Mouse (Mus musculus) midbrain, embryonic 13.5 days (tissue): ENCODE results near the gene Ccdc92b. TPM values are rescaled to one million over a fixed set of nuclear protein-coding genes. Genes with fewer than 3 reads are reported as not detected.

Experiments
- ATAC-seq: fragments of 200-750 bp; cut with Nextera tagmentation; 2 replicates; pipeline ENCODE4 v1.8.0; 2017; ENCODE audit warnings: mild to moderate bottlenecking, moderate TSS enrichment, moderate library complexity
- H3K27ac ChIP-seq: fragments of 300-500 bp; sonication (generic); 2 replicates; pipeline ENCODE4 v1.5.1; 2015; ENCODE audit warnings: inconsistent platforms, mild to moderate bottlenecking, moderate library complexity
- H3K27me3 ChIP-seq: fragments of 300-500 bp; sonication (generic); 2 replicates; pipeline ENCODE4 v1.6.1; 2015; ENCODE audit warnings: mild to moderate bottlenecking, inconsistent platforms
- H3K36me3 ChIP-seq: fragments of 300-500 bp; sonication (generic); 2 replicates; pipeline ENCODE4 v1.6.1; 2015; ENCODE audit warnings: mild to moderate bottlenecking, inconsistent platforms
- H3K4me1 ChIP-seq: fragments of 300-500 bp; sonication (generic); replicated peaks from 2 replicates; pipeline ENCODE4 v1.6.1; 2015; ENCODE audit warnings: inconsistent platforms
- H3K4me2 ChIP-seq: fragments of 300-500 bp; sonication (generic); replicated peaks from 2 replicates; pipeline ENCODE4 v1.6.1; 2015; ENCODE audit warnings: moderate library complexity, mild to moderate bottlenecking, inconsistent platforms
- H3K4me3 ChIP-seq: fragments of 300-500 bp; sonication (generic); replicated peaks from 2 replicates; pipeline ENCODE4 v1.5.1; 2015; ENCODE audit warnings: mild to moderate bottlenecking, inconsistent platforms
- H3K9ac ChIP-seq: fragments of 300-500 bp; sonication (generic); replicated peaks from 2 replicates; pipeline ENCODE4 v1.6.1; 2015; ENCODE audit warnings: mild to moderate bottlenecking, inconsistent platforms
- H3K9me3 ChIP-seq: fragments of 300-500 bp; sonication (generic); 2 replicates; pipeline ENCODE4 v1.6.1; 2016; ENCODE audit warnings: mild to moderate bottlenecking, inconsistent platforms
- WGBS: fragments of 180-500 bp; shearing (Covaris S2); methylation state at CpG from one replicate; pipeline ENCODE4 v1.1.7; 2015; 5-methylcytosine and 5-hydroxymethylcytosine counted together
- polyA plus RNA-seq: library from polyadenylated mRNA; unstranded; fragments of >200 nt; fragmentation: Nextera tagmentation; extraction: Ambion mirVana; gene quantifications from 2 replicates; pipeline ENCODE4 v1.2.1, GENCODE M21; 2015

Ccdc92b gene
- polyA plus RNA-seq, 1 experiment from 2014 or later, result 1.7 TPM

- Histone ChIP-seq H3K27ac (no peak overlapping the region), H3K9me3 (no peaks in the 10 kb centered on the region), H3K4me1 (peaks cover 10% of the 10 kb centered on the region), H3K9ac (peak overlapping the region; percentile 80), H3K27me3 (peaks cover 32% of the 10 kb centered on the region), H3K4me2 (peak overlapping the region; percentile 79), H3K4me3 (peak overlapping the region; percentile 71), H3K36me3 (no peaks in the 10 kb centered on the region)
- ATAC-seq, result no peak
- WGBS, result 2% methylated on average over 16 of the region's 16 CpGs
These were observed 523 bp downstream of the Ccdc92b start for GRCm38 (mm10) chr11:74619956-74620300.

- no peak overlapping the region for H3K9ac ChIP-seq
- H3K36me3 ChIP-seq, result no peaks in the 10 kb centered on the region
- no peak overlapping the region for H3K4me2 ChIP-seq
- peaks cover 10% of the 10 kb centered on the region for H3K4me1 ChIP-seq
- 80% methylated on average over 8 of the region's 8 CpGs for WGBS
- no peaks in the 10 kb centered on the region for H3K9me3 ChIP-seq
- no peak overlapping the region for H3K4me3 ChIP-seq
- no peak overlapping the region for H3K27ac ChIP-seq
- no peak for ATAC-seq
- peaks cover 23% of the 10 kb centered on the region for H3K27me3 ChIP-seq
These were observed 2.7 kb downstream of the Ccdc92b start for GRCm38 (mm10) chr11:74621974-74622669.

- Histone ChIP-seq H3K27ac (no peak overlapping the region), H3K4me1 (peaks cover 10% of the 10 kb centered on the region), H3K9ac (no peak overlapping the region), H3K4me2 (no peak overlapping the region), H3K27me3 (peaks cover 17% of the 10 kb centered on the region), H3K4me3 (no peak overlapping the region), H3K9me3 (no peaks in the 10 kb centered on the region), H3K36me3 (no peaks in the 10 kb centered on the region)
- 82% methylated on average over 6 of the region's 6 CpGs for WGBS
- no peak for ATAC-seq
These were observed 4.3 kb downstream of the Ccdc92b start for GRCm38 (mm10) chr11:74623693-74624092.

- Histone ChIP-seq H3K4me3 (no peak overlapping the region), H3K27me3 (peaks cover 12% of the 10 kb centered on the region), H3K4me1 (peaks cover 7% of the 10 kb centered on the region; the same call in 1 of the 2 replicates), H3K9me3 (no peaks in the 10 kb centered on the region), H3K36me3 (no peaks in the 10 kb centered on the region), H3K4me2 (no peak overlapping the region), H3K9ac (no peak overlapping the region), H3K27ac (no peak overlapping the region)
- ATAC-seq, result no peak
These were observed 5.9 kb downstream of the Ccdc92b start for GRCm38 (mm10) chr11:74625333-74625732.

- ATAC-seq, result no peak
- H3K27me3 ChIP-seq, result no peaks in the 10 kb centered on the region
- H3K9me3 ChIP-seq, result no peaks in the 10 kb centered on the region
- 67% methylated on average over 3 of the region's 3 CpGs for WGBS
- no peak overlapping the region for H3K9ac ChIP-seq
- no peaks in the 10 kb centered on the region for H3K36me3 ChIP-seq
- H3K4me3 ChIP-seq, result no peak overlapping the region
- 0 out of 2 replicates have a peak, but pooled peaks cover 5% of the 10 kb centered on the region for H3K4me1 ChIP-seq
- H3K27ac ChIP-seq, result no peak overlapping the region
- no peak overlapping the region for H3K4me2 ChIP-seq
These were observed 8.1 kb downstream of the Ccdc92b start for GRCm38 (mm10) chr11:74627481-74627880.

- H3K4me2 ChIP-seq, result no peak overlapping the region
- ATAC-seq, result no peak
- H3K9ac ChIP-seq, result no peak overlapping the region
- WGBS, result 68% methylated on average over 7 of the region's 7 CpGs
- H3K4me1 ChIP-seq, result peaks cover 8% of the 10 kb centered on the region
- H3K27ac ChIP-seq, result no peak overlapping the region
- peaks cover 9% of the 10 kb centered on the region for H3K27me3 ChIP-seq
- H3K9me3 ChIP-seq, result no peaks in the 10 kb centered on the region
- no peaks in the 10 kb centered on the region for H3K36me3 ChIP-seq
- no peak overlapping the region for H3K4me3 ChIP-seq
These were observed 12.7 kb downstream of the Ccdc92b start for GRCm38 (mm10) chr11:74631880-74632789.

- peaks cover 12% of the 10 kb centered on the region for H3K27me3 ChIP-seq
- no peak overlapping the region for H3K4me3 ChIP-seq
- no peak for ATAC-seq
- H3K9me3 ChIP-seq, result no peaks in the 10 kb centered on the region
- H3K4me2 ChIP-seq, result no peak overlapping the region
- no peaks in the 10 kb centered on the region for H3K36me3 ChIP-seq
- H3K9ac ChIP-seq, result no peak overlapping the region
- 64% methylated on average over 5 of the region's 5 CpGs for WGBS
- H3K4me1 ChIP-seq, result peaks cover 22% of the 10 kb centered on the region
- H3K27ac ChIP-seq, result no peak overlapping the region
These were observed 15.3 kb downstream of the Ccdc92b start for GRCm38 (mm10) chr11:74634490-74635275.

- no peaks in the 10 kb centered on the region for H3K36me3 ChIP-seq
- WGBS, result 17% methylated on average over 8 of the region's 8 CpGs
- ATAC-seq, result peak; percentile 19; the same call in 1 of the 2 replicates
These were observed 18.1 kb downstream of the Ccdc92b start for GRCm38 (mm10) chr11:74637486-74637885.

GRCm38 (mm10) chr11:74637971-74638790, 18.8 kb downstream of the Ccdc92b start:
- H3K9ac ChIP-seq, result peak overlapping the region; percentile 92
- ATAC-seq, result peak; percentile 92
- H3K4me2 ChIP-seq, result peak overlapping the region; percentile 85
- peak overlapping the region; percentile 95 for H3K27ac ChIP-seq
- no peaks in the 10 kb centered on the region for H3K36me3 ChIP-seq
- peak overlapping the region; percentile 71 for H3K4me3 ChIP-seq
- H3K9me3 ChIP-seq, result no peaks in the 10 kb centered on the region
- WGBS, result 1% methylated on average over 83 of the region's 86 CpGs
- peaks cover 19% of the 10 kb centered on the region for H3K4me1 ChIP-seq
- H3K27me3 ChIP-seq, result peaks cover 25% of the 10 kb centered on the region

More at GRCm38 (mm10) chr11:74637486-74637885, 18.1 kb downstream of the Ccdc92b start:
- Histone ChIP-seq H3K27me3 (peaks cover 25% of the 10 kb centered on the region), H3K4me1 (peaks cover 19% of the 10 kb centered on the region), H3K4me3 (peak overlapping the region; percentile 71), H3K9ac (peak overlapping the region; percentile 92), H3K4me2 (peak overlapping the region; percentile 85), H3K27ac (peak overlapping the region; percentile 95), H3K9me3 (no peaks in the 10 kb centered on the region)

- H3K4me2 ChIP-seq, result peak overlapping the region; percentile 85
- no peak; the same call in 1 of the 2 replicates for ATAC-seq
- H3K27me3 ChIP-seq, result peaks cover 25% of the 10 kb centered on the region
- H3K36me3 ChIP-seq, result no peaks in the 10 kb centered on the region
- no peaks in the 10 kb centered on the region for H3K9me3 ChIP-seq
- peak overlapping the region; percentile 95 for H3K27ac ChIP-seq
- WGBS, result 8% methylated on average over 9 of the region's 9 CpGs
- peak overlapping the region; percentile 92 for H3K9ac ChIP-seq
- H3K4me3 ChIP-seq, result peak overlapping the region; percentile 71
- peaks cover 19% of the 10 kb centered on the region for H3K4me1 ChIP-seq
These were observed 19.5 kb downstream of the Ccdc92b start for GRCm38 (mm10) chr11:74638791-74639411.

GRCm38 (mm10) chr11:74639628-74640027, 20.2 kb downstream of the Ccdc92b start:
- no peak overlapping the region for H3K4me2 ChIP-seq
- no peak overlapping the region for H3K9ac ChIP-seq
- no peak overlapping the region for H3K27ac ChIP-seq
- no peak for ATAC-seq
- no peak overlapping the region for H3K4me3 ChIP-seq
- no peaks in the 10 kb centered on the region for H3K9me3 ChIP-seq
- WGBS, result 77% methylated on average over 1 of the region's 1 CpGs
- H3K4me1 ChIP-seq, result peaks cover 19% of the 10 kb centered on the region
- H3K36me3 ChIP-seq, result no peaks in the 10 kb centered on the region
- peaks cover 25% of the 10 kb centered on the region for H3K27me3 ChIP-seq
